Mouse (Mus musculus): ENCODE results near the gene Lypd8.

Gene Lypd8

DNA sequence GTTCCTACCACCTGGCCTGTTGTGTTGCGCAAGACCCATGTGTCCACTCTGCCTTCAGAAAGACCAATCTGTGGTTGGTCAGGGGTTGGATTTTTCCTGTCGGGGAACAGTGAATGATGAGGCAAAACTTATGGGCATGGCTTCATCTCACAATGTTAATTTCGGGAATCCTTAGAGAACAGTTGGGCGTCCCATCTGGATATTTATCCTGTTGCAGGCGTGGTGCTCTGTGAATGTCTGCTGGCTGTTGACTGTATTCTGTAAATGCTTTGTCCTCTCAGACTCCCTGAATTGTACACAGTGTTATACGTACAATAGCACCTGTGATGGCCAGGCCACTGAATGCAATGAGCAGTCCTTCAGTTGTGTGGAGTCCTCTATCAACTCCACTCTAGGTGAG lies 3.6 kb downstream of the Lypd8 start:
- in situ Hi-C loops (cut with MboI, MseI): no loop called here

- in situ Hi-C loops (cut with MboI, MseI): loop anchor here in 1 of 2 experiments (5.0 kb wide), 1 partner anchor 187 kb away; no protein-coding TSS in a partner anchor
Observed at GRCm38 (mm10) chr11:58399985-58400645, 21.3 kb downstream of the Lypd8 start.

DNA sequence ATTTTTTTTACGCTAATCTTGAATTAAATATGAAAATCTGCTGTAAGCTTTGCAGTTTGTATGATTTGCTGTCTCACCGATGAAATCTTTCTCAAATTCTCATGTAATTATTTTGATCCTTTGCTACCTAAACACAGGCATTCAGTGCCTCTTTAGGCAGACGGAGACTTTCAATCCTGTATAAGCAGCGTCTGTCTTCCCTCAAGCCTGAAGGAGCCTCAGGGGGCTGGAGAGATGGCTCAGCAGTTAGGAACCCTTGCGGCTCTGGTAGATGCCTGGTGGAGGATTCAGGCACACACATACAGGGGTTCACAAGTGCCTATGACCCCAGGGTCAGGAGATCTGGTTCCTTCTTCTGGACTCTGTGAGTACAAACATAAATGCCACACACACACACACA lies 21.8 kb downstream of the Lypd8 start:
- in situ Hi-C loops (cut with MboI, MseI): no loop called here

- in situ Hi-C loops (cut with MboI, MseI): no loop called here
Observed at GRCm38 (mm10) chr11:58408066-58408465, 29.2 kb downstream of the Lypd8 start.

DNA sequence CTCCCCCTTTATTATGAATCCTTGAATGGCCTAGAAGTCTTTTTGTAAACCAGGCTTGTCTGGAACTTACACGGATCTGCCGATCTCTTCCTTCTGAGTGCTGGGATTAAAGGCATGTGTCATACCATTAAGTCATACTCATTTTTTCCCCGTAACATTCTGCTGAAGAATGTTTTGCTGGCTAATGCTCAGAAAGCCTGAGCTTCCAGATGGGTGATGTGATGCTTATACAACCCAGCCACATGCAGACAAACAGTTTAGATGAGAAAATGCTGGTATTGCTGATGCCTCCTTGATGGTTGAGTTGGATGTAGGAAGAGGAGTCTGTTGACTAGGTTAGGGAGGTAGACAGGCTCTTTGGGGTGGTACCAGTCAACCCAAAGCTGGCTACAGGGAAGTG lies 39.5 kb downstream of the Lypd8 start:
- in situ Hi-C loops (cut with MboI, MseI): no loop called here

- in situ Hi-C loops (cut with MboI, MseI): no loop called here
Observed at GRCm38 (mm10) chr11:58420815-58421214, 42.0 kb downstream of the Lypd8 start, which contains the start of gene 1810065E05Rik. TSS of gene 1810065E05Rik (plus strand) at chr11:58421111.

GRCm38 (mm10) chr11:58432259-58432658 lies 53.4 kb downstream of the Lypd8 start, which contains the start of gene Gm12253:
TSS of gene Gm12253 (plus strand) at chr11:58432559.
- in situ Hi-C loops (cut with MboI, MseI): no loop called here

DNA sequence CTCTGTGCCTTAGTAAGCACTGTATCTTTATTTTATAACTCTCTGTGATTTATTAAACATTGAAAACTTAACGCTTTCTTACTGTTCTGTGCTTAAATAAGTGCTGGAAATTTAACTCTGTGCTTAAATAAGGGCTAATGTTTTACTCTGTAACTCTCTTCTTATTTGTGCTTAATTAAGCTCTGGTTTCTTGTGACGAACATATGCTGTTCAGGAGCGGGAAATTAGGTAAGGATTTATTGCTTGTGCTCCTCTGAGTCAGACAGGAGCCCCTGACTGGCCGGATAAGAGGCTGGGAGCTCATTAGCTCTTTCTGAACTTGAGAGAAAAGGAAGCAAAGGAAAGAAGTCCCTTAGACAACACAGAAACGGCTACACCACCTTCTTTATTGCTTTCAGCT lies 59.0 kb downstream of the Lypd8 start:
- in situ Hi-C loops (cut with MboI, MseI): no loop called here

Data from T-helper 17 cell (primary cell).